Mouse (Mus musculus): Measurements from ENCODE around the gene Nck1.

GRCm38 (mm10) chr9:100473361-100473760 lies 72.6 kb downstream of the Nck1 start:
- TF ChIP-seq POLR2A (IDR thresholded peaks at IDR 0.05; ENCODE audit: insufficient read length, low read depth) (no peak), MAX (IDR thresholded peaks at IDR 0.05; ENCODE audit: low read depth) (no peak), MYOG (IDR thresholded peaks at IDR 0.05; ENCODE audit: control insufficient read depth in 1 of 3, insufficient read depth in 1 of 3, insufficient read length in 2 of 3, low read depth in 2 of 3) (no peak), USF1 (IDR thresholded peaks at IDR 0.05; ENCODE audit: low read depth) (no peak), POLR2AphosphoS2 (IDR thresholded peaks at IDR 0.05; ENCODE audit: insufficient read length, low read depth) (no peak), CEBPB (IDR thresholded peaks at IDR 0.05; ENCODE audit: insufficient read depth, poor library complexity, severe bottlenecking) (no peak), E2F4 (IDR thresholded peaks at IDR 0.05; ENCODE audit: insufficient read depth) (no peak), TCF12 (IDR thresholded peaks at IDR 0.05; ENCODE audit: insufficient read depth, poor library complexity, severe bottlenecking) (no peak), REST (IDR thresholded peaks at IDR 0.05; ENCODE audit: insufficient read depth, insufficient read length) (no peak), TCF3 (IDR thresholded peaks at IDR 0.05; ENCODE audit: insufficient read length, low read depth) (no peak), MYOD1 (IDR thresholded peaks at IDR 0.05; ENCODE audit: control insufficient read depth in 1 of 3, insufficient read length in 2 of 3, low read depth in 2 of 3) (no peak), SRF (IDR thresholded peaks at IDR 0.05; ENCODE audit: control insufficient read depth, insufficient read length, low read depth) (no peak)
